Mouse (Mus musculus): ENCODE data around the gene Fgf3.
"Not testable (repeated sequence)": the region's sequence is repeated elsewhere in the genome, so short reads cannot be mapped to it uniquely, and the experiment has no call there.

Gene Fgf3

DNA sequence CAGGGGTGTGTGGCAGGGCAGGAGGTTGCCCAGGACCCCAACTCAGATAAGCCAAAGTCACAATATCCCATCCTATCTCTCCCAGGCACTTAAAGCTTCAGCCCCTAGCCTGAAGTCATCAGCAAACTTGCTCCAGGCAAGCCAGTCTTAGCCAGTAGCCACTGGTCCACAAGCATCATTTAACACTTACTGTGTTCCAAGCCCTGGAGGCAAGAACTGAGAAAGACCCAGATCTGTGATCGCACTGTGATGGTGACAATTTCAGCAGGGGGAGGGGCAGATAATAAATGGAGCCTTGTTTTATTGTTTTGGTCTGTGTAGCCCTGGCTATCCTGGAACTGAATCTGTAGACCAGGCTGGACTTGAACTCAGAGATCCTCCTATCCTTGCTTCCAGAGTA is 20.8 kb downstream of the Fgf3 start:
- DNase-seq = no peak

DNA sequence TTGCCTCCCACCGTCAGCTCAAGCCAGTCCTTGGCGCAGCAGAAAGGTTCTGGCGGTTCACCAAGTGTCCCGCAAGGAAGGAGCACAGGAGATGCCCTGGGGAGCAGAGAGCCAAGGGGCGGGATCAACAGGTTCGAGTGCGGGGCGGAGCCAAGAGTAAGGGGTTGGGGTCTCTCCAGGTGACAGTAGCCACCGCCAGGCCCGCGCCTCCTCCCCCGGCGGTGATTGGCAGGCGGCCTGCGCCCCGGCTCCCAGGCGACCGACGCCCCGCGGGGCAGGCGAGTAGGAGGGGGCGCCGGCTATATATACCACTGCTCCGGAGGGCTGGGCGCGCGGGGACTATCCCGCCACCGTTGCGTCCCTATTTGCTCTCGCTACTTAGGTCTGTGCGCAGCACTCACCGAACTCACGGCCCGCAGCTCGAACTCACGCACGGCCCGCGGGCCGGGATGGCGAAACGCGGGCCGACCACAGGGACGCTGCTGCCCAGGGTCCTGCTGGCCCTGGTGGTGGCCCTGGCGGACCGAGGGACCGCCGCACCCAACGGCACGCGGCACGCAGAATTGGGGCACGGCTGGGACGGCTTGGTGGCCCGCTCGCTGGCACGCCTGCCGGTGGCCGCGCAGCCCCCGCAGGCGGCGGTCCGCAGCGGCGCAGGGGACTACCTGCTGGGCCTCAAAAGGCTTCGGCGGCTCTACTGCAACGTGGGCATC is 23.3 kb downstream of the Fgf3 start:
- no peak for DNase-seq

DNA sequence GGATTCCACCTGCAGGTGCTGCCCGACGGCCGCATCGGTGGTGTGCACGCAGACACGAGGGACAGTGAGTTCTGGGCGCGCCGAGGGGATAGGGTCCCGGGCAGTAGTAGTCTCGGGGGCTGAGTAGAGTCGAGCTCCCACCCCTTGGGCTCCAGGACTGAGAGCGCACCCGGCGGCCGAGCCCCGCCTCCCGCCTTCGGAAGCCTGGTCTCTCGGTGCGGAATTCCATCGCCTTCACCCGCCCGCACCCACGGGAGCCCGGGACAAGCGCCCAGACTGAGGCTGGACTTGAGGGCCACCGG is 23.8 kb downstream of the Fgf3 start:
- no peak for DNase-seq

DNA sequence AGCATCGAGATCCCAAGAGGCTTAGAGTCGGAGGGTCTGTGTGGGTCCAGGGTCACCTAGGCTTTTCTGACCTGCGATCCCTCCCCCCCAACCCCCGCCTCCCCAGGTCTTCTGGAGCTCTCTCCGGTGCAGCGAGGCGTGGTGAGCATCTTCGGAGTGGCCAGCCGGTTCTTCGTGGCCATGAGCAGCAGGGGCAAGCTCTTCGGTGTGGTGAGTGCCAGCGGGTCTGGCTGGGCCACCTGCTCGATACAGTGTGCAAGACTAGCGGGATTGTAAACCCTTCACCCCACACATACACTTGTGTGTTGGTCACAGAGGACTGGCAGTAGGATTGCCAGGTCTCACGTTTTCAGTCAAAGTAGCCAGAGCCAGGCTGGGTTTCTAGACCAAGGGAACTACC is 24.2 kb downstream of the Fgf3 start:
- no peak for DNase-seq

DNA sequence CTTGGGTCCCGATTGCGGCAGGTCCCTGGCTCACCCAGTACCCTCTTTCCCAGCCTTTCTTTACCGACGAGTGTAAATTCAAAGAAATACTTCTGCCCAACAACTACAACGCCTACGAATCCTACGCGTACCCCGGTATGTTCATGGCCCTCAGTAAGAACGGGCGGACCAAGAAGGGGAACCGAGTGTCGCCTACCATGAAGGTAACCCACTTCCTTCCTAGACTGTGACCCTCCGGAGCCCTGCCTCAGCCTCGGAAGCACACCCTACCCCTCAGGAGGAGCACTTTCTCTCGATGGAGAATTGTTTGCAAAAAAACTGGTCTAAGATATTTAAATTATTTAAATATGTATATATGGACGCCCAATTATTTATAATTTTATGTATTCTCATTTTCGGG is 24.8 kb downstream of the Fgf3 start:
- DNase-seq = no peak

DNA sequence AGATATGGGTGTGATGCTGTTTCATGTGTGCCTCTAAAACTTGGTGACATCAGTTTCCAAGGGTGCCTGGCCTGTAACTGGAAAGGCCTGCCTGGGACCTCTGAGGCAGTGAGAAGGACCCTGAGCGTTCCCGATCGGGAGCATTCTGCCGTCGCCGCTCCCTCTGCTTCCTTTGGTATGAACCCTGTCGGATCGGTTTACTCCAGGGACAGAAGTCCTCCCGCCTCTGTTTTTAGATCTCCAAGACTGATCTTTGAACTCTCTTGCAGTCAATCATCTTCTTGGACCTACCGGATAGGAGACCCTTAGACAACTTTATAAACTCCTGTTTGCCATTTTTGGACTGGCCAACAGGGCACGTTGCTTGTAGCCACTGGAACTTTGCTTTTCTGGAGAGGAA is 25.3 kb downstream of the Fgf3 start:
- DNase-seq = no peak

DNA sequence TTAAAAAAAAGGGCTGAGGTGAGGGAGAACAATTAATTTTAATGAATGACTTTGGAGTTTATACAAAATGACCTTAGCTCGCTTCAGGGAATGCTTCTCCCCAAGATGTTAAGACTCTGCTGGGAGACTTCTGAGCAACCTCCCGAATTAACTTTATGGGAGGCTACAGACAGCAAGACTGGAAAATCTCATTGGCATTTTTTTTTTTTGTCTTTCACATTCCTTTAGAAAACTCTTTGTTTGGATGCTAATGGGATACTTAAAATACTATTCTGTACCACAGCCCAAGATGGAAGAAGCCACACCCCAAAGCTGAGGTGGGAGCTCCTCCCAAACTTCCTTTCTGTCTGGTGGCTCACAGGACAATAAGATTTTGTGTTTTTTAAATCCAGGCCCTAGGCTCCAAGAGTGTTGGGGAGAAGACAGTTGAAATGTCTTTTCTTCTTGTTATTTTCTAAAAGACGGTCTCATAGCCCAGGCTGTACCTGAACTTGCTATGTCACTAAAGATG is 26.3 kb downstream of the Fgf3 start:
- DNase-seq = no peak

DNA sequence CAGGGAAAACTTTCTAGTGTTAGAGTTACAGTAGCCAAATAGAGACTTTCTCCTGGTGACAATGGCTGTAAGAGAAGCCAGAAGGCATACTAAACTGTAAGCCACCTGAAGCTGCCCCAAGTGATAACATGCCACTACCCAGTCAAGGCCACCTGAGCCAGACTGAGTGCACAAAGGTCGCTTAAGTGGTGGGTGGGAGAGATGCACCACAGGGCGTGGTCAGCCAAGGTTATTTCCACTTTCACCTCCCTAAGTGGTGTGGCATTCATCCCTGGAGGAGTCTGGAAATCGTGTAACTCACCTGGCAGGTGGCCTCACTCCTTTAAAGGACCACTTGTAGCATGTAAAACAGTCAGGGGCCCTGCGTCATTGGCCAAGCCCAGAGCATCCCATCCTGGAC is 29.3 kb downstream of the Fgf3 start:
- DNase-seq = no peak

DNA sequence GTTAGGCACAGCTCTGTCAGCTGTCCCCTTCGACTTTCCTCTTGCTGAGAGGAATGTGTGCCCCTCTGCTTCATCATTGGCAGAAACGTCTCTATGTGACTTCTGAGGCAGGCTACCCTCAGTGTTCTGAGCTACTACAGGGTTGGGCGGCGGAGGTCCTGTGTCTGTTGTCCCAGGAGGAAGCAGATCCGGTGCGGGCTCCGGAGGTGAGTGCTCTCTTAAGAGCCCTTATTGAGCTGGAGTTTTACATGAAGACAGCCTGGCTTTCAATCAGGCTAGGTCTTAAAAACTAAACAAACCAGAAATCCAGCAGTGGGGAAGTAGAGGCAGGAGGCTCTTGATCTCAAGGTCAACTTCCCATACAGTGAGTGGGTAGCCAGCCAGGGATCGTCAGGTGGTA is 29.7 kb downstream of the Fgf3 start:
- no peak for DNase-seq

DNA sequence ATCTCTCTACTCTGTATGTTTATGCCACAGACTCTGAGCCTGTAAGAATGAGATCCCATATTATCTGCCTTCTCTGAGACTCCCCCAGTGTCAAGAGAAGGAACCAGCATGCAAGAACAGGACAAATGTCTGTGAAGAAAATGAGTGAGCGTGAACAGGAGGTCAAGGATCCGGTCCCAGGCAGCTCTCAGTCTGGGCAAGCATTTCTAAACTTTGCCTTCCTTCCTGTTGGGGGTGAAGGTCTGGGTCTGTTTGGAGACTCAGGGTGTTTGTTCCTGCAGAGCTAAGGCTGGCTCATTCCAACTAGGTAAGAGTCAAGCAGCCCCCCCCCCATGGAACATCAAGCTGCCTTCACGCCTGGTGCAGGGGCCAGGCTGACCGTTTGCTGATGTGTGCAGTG is 34.5 kb downstream of the Fgf3 start:
- no peak for DNase-seq

DNA sequence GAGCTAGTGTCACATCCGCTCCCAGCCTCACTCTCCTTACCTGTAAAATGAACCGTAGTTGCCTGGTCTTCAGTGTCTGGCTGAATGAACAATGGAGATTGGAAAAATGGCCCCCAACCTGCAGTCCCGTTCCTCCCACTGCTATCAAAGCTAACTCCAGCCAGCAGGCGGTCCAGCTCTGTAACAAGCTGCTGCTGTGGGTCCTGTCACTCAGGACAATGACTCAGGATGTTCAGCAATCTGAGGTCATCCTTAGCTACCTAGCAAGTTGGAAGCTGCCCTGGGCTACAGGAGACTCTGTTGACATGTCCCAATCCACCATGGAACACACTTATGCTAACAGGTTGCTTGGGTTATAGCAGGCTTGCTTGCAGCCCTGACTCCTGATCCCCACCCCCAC is 35.3 kb downstream of the Fgf3 start:
- DNase-seq = no peak

DNA sequence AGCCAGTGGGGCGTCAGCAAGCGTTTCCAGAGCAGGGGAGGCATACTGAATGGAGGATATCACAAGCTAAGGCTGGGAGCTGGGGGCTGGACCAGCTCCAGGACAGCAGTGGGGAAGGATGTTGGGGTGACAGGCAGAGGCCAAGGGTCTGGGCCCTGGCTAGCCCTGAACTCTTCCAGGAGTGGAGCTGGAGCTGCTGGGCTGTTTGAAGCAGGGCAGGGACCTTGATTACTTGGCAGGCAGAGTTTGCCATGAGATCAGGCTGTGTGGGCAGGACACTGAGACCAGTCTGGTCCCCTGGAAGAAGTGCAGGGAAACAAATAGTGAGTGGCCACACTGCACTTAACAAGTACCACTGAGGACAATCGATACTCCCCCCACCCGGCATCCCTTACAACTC is 36.3 kb downstream of the Fgf3 start:
- DNase-seq = no peak

DNA sequence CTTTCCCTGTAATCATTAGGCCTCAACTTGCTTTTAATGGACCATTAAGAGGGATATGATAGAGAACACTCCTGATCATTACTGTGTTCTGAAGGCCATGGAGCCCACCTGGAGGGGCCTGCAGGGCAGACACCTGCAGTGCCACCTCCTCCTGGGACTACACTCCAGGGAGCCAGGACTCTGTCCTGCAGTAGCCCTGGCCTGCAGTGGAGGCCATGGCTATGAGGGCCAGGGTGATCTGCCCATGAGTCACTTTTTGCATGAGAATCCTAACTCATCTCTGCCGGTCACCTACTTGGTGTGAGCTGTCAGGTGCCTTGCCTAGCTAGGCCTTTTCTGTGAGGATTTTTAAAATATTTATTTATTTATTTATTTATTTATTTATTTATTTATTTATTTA is 40.5 kb downstream of the Fgf3 start:
- DNase-seq = no peak

DNA sequence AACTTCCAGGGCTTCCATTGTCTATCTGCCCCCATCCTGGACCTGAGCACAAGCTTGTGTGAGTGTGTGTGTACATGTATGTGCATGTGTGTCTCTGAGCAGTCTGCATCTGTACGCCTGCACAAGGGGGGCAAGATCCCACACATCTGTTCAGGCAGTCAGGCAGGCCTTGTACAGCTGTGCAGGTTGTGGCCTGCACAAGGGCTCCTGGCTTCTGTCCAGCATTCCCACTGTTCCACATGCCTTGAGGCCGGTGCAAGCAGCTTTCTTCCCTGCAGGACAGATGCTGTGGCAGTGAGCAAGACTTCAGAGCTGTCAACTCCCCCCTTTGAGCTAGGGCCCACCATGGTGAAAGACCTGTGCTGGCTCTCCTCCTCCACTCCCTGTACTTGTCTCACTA is 45.2 kb downstream of the Fgf3 start:
- peak in 1 of 2 experiments; percentile 27 for DNase-seq

DNA sequence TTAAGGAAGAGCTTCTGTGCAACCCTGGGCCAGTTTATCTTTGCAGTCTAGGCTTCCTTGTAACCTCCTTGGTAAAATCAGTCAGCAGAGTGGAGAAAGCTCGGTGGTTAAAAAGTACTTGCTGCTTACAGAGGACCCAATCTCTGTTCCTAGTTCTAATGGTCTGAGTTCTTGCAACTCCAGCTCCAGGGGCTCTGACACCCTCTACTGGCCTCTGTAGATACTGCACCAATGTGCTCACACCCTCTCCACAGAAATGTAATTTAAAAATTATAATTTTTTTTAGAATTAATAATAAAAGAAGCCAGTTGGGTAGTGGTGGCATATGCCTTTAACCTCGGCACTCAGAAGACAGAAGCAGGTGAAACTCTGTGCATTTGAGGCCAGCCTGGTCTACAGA is 49.8 kb downstream of the Fgf3 start:
- no peak for DNase-seq

DNA sequence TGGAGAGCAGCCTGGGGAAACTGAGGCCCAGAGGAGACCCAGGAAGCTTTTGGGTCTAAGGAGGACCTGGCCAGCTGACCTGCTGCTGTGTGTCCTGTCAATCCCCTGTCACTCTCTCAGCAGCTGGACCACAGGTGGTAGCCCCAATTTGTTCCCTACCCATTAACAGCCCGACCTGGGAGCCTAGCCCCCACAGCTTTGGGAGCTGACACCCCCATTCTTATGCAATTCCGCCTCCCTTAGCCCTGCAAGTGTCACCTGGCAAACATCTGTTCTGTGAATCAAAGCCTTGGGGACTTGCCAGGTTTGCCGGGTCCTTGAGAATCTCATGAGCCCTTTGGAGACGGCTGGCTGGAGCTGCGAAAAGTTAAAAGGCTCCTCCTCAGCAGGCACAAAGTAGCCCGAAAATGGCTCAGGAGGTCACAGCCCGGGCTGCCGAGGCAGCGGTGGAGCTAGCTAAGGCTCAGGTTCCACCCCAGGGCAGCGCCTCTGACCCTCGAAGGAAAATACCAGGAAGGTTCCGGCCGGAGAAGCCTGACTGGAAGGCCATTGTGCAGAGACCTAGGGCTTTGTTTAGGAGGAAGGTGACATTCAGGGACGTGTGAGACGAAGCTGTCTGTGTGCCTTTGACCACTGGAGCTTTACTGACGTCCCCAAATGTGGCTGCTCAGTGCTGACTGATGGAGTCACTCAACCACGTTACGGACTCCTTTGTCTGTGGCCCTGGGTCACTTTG is 50.8 kb downstream of the Fgf3 start:
- DNase-seq = no peak

DNA sequence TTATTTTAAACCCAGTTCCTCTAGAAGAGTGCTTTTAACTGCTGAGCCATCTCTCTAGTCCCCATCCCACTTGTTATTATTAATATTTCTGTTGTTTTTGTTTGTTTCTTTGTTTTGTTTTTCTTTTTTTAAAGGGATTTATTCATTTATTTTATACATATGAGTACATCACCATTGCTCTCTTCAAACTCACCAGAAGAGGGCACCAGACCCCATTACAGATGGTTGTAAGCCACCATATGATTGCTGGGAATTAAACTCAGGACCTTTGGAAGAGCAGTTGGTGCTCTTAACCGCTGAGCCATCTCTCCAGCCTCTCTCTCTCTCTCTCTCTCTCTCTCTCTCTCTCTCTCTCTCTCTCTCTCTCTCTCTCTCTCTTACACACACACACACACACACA is 52.8 kb downstream of the Fgf3 start:
- DNase-seq = not testable (repeated sequence)

DNA sequence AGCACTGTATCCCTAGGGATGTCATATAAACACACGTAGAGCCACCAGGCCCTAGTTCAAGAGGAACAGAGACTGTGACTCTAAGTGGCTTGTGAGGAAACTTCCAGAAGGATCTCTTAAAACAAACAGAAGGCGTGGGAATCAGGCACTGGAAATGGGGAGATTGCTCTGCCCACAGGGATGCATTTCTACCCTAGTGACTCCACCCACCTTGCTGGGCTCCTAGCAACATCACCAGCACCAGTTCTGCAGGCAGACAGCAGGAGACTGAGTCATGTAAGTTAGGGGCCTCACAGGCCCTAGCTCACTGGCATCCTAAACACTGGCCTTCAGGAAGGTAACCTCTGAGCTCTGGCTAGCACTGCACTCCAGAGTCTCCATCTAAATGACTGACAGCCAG is 54.0 kb downstream of the Fgf3 start:
- no peak for DNase-seq

DNA sequence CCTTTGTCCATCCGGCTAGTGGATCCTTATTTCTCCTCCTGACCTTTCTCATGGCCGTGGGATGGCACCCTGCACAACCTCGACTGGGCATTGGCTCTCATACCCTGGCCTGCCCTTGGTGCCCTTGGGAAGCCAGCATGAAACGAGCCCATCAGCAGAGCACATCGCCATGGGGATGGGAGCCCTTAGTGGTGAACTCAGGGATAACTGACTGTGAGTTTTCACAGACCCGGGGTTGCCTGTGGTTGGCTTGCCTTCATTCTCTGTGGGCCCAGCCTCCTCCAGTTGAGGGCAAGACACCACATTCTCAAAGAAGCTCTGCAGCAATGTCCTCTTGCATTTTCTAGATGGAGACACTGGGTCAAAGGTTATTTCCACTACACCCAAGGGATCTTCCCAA is 54.4 kb downstream of the Fgf3 start:
- DNase-seq = no peak

All from kidney, postnatal 25 days (tissue).